Mouse (Mus musculus): ENCODE results near the gene Cpm.
A peak's percentile ranks its signal among the peaks of the same experiment; 100 is the strongest.
"Not testable (repeated sequence)": the region's sequence is repeated elsewhere in the genome, so short reads cannot be mapped to it uniquely, and the experiment has no call there.

The Cpm gene

DNA sequence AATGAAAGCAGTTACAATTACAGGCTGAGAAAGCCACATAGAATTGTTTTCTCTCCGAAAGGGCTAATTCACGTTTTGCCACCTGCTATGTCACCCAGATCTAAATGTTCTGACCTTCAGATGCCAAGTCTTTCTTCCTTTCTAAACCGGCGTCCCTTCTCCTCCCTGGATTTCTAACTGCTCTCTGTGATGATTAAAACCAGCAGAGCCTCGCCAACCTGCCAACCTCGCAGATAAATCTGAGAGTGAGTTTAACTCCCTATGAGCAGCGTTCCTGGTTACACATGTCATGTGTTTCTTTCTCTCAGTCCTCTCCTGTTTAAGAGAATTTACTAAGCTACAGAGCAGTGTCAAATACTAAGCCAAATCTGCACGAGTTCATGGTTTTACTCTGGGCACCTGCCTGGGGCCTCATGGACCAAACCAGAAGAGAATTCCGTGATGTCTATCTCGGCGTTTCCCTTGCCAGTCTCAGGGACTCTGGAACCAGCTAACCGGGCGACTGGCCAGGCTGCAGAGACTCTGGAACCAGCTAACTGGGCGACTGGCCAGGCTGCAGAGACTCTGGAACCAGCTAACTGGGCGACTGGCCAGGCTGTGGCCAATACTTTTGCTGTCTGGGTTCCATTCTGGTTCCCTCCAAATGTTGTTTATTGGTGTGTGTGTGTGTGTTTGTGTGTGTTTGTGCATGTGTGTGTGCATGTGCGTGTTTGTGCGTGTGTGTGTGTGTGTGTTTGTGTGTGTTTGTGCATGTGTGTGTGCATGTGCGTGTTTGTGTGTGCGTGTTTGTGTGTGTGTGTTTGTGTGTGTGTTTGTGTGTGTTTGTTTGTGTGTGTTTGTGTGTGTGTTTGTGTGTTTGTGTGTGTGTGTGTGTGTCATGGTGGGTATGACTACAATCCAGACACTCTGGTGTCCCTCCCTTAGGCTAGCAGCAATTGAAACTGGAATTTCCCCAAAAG lies 89.1 kb downstream of the Cpm start:
- peak; percentile 37 for DNase-seq (ENCODE audit: low spot score)

DNA sequence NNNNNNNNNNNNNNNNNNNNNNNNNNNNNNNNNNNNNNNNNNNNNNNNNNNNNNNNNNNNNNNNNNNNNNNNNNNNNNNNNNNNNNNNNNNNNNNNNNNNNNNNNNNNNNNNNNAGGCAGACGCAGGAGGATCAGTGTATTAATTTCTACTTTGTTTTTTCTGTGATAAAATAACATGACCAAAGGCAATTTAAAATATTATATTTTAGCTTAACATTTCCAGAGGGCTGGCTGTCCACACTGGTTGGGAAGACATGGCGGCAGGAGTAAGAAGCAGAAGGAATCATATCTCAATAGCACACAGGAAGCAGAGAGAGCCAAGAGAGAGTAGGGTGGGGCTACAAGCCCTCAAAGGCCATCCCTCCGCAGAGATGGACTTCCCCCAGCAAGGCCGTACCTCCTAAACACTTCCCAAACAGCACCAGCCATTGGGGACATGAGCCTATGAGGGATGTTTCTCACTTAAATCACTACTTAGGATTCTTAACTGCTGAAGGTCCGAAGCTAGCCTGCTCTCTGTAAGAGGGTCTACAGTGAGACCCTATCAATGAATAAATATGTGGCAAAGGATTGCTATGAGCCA lies 94.9 kb downstream of the Cpm start:
- DNase-seq (ENCODE audit: low spot score): no peak

DNA sequence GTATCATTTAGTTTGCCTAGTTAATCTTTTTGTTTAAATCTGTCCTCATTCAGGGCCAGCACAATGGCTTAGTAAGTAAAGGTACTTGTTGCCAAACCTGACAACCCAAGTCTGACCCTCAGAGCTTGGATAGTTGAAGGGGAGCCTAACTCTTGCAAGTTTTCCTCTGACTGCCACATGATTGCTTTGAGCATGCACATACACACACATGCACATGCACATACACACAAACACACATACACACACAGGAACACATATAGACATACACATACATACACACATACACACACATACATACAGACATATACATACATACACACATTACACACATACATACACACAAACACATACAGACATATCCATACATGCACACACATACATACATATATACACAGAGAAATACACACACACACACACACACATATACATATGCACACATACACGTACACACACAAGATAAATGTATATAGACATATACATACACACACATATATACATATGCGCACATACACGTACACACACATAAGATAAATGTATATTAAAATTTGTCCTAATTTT lies 95.6 kb downstream of the Cpm start:
- DNase-seq (ENCODE audit: low spot score): no peak

DNA sequence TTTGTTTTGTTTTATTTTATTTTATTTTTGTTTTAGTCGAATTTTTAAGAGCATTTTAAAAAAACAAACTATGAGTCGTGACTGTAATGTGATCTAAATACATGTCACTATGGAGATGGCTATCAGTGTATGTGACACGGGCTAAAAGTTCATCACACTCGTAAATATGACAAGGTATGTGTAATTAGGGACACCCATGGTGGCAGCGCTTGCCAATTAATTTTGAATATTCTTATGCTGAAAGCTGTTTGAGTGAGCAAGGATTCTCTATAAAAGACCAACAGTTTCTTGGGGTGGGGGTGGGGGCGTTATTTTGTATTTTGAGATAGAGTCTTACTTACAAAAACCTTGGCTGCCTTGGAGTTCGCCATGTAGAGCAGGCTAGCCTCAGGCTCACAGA lies 96.4 kb downstream of the Cpm start:
- no peak for DNase-seq (ENCODE audit: low spot score)

DNA sequence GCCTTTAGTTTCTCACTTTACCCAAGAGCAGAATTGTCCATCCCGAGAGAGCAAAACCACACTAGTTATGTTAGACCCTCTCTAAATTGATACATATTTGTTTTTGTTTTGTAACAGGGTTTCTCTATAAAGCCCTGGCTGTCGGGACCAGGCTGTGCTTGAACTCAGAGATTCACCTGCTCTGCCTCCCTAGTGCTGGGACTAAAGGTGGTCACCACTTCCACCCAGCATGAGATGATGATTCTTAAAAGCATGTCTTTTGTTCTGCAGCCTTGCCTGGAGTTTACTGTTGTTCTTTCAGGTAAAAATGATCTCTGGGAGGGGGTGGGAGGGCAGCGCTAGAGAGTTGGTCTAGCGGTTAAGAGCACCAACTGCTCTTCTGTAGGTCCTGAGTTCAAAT lies 97.0 kb downstream of the Cpm start:
- no peak for DNase-seq (ENCODE audit: low spot score)

DNA sequence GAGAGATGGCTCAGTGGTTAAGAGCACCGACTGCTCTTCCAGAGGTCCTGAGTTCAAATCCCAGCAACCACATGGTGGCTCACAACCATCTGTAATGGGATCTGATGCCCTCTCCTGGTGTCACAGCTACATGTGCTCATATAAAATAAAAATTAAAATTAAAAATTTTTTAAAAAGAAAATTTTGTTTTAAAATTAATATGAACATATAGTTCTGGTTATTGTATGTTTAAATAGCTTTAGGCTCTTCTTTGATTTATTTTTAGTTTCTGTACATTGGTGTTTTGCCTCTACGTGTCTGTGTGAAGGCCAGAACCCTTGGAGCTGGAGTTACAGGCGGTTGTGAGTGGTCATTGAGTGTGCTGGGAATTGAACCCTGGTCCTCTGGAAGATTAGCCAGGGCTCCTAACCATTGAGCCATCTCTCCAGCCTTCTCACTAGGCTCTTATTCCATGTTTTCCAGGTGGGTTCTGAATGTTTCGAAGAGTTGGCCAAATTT lies 97.6 kb downstream of the Cpm start:
- no peak for DNase-seq (ENCODE audit: low spot score)

DNA sequence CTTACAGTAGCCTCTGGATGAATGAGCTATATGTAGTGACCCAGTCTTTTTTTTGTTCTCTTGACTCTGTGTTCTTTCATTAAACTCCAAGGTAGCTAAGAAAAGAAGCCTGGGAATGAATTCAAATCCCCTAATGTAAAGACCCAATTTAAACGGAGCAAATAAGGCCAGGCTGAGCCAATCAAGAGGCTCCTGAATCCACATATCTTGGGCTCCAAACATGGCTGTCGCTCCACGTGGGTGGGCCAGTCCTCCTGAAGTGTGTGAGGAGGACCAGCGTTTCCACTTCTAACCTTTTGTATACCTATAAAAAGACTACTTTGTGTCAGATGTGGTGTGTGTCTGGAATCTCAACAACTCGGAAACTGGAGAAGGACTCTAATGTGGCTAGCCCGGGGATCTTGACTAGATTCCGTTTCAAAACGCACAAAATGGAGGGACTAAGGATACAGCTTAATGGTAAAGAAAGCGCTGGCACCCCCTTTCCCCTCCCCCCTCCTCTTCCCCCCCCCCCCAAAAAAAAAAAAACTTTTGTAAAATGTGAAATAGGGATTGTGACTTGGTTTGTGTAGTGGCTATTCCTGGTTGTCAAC lies 98.3 kb downstream of the Cpm start:
- DNase-seq (ENCODE audit: low spot score): no peak

DNA sequence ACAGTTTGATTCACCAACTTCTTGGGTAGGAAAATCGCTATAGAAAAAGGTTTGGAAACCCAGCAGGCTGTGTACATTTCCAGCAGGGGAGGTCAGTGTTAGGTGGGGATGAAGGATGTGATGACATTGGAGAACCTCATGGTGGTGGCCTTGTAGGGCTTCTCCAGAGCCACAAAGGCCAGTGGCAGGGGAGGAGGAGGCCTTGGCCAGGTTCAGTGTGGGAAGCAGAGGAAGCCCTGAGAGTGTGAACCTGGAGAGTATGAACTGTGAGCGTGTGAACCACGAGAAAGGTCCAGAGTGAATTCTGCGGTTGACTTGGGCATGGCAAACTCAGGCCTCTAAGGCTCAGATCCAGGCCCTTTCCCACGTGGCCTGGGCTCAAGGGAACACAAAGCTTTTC lies 99.3 kb downstream of the Cpm start:
- DNase-seq (ENCODE audit: low spot score): no peak

DNA sequence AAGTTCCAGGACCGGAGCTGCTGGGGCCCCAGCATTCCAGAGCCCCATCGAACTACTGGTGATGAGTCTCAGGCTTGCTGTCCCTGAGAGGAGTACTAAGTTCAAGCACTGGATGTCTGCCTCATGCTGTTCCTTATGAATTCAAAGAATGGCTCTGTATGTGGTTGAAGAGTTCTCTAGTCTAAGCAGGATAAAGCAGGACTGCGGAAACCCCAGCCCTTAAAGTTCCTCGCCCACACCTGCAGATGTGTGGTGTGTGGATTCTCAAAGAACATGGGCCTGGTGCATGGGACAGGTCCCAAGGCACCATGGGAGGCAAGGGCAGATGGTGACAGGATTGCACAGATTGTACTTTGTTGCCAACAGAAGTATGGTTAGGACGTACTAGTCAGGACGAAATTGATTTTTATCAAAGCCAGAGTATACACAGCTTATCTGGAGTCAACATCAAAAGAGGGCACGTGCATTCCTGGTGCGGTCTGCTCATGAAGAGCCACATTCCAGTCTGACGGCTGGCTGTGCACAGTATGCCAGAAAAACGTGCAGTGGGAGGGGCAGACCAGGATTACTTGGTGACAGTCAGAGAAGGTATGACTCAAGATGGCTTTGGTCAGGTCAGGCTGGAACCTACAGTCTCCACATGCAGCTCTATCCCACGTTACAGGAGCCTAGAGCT lies 100.0 kb downstream of the Cpm start:
- no peak for DNase-seq (ENCODE audit: low spot score)

DNA sequence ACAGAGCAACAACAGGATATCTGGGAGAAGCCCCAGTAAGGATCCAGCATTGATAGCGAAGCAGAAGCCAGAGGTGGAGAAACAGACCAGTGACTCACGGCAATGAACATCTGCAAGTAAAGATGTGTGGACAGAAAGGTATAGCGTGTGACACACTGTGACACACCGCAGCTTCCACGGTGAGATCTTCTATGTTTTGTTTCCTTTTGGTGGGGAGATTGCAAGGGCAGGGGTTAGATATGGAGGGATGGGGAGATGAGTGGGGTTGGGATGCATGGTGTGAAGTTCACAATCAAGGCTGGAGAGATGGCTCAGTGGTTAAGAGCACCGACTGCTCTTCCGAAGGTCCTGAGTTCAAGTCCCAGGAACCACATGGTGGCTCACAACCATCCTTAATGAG lies 100.8 kb downstream of the Cpm start:
- no peak for DNase-seq (ENCODE audit: low spot score)

DNA sequence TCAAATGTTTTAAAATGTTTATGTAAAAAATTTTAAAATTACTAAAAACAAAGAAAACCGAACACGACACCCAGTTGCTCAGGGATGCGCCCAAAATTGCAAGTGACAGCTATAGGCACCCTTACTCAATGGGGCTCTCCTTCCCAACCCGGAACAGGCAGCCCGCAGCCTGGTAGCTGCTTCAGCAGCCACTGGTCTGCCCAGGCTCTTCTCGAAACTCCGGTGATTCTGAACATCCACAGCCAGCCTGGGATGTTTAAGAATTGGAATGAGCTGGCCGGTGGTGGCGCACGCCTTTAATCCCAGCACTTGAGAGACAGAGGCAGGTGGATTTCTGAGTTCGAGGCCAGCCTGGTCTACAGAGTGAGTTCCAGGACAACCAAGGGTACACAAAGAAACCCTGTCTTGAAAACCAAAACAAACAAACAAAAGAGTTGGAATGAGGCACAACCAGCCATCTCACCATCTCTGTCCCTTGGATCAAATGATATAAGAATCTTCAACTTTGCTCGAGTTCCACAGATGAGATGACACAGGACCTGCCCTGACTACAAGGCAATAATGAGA lies 101.4 kb downstream of the Cpm start:
- no peak for DNase-seq (ENCODE audit: low spot score)

DNA sequence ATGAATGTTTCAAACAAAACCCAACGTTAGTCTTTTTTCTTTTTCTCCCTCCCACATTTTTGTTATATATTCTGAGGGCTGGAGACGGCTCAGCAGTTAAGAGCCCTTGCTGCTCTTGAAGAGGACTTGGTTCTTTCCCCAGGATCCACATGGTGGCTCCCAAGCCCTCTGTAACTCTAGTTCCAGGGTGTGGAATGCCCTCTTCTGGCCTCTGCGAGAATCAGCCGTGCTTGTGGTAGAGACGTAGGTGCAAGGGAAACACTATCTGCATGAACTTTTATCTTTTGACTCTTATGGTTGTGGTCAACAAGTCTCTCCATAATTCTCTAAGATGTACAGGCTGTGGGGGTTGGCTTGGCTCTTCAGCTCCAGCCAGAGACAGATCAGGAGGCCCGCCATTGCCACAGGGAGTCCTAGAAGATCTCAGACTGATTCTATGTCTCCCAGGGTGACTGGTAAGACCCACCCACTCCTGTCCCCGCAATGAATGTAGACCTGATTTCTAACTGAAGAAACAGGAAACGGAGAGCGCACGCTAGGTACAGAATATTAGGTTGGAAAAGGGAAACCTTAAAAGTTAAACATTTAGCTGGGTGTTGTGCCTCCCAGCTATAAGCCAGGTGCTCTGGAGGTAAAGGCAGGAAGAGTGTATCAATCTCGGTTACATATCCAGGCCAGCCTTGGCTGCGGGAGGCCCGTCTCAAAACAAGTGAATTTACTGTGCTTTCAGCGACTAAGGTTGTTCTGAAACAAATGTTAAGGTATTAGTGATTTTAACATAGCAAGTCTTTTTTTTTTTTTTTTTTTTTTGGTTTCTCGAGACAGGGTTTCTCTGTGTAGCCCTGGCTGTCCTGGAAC lies 102.2 kb downstream of the Cpm start:
- peak; percentile 55 for DNase-seq (ENCODE audit: low spot score)

DNA sequence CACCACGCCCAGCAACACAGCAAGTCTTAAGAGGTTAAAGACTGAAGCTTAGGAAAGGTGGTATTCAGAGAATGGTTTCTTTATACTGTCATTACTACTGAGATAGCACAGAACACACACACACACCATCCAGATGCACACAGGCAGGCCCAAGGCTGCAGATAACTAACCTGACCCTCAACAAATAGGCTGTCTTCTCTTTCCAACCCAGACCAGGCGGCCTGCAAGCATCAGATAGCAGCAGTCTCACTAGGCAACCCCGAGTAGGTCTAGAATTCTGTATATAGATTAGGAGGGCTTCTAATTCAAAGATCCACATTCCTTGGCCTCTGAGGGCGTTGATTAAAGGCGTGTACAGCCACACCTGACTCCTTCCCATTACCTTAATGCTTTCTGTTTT lies 102.9 kb downstream of the Cpm start:
- no peak for DNase-seq (ENCODE audit: low spot score)

DNA sequence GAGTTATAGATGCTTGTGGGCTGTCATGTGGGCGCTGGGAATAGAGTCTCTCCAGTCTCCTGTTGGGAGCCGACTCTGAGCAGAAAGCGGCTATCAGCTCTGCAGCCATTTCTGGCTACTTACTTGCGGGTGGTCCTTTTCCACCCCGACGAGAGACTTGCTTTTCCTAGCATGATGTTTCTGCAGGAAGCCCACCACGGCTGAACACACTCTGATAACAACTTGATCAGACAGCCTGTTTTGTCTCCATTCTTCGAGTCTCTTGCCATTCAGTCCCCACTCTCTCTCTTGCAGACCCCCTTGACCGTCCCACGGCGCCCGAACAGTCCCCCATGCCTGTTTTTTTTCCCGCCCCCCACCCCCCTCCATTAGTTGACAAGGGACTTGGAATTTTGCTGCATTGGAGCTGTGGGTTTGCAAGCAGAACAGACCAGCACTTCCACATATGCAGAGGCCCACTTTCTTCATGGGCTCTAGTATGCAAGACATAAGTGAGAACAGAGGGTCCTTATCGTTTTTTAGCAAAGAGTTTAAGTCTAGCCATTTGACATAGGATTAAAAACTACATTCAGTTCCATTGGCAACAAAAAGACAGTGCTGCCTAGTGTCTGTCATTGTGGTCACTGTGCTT lies 103.8 kb downstream of the Cpm start:
- no peak for DNase-seq (ENCODE audit: low spot score)

DNA sequence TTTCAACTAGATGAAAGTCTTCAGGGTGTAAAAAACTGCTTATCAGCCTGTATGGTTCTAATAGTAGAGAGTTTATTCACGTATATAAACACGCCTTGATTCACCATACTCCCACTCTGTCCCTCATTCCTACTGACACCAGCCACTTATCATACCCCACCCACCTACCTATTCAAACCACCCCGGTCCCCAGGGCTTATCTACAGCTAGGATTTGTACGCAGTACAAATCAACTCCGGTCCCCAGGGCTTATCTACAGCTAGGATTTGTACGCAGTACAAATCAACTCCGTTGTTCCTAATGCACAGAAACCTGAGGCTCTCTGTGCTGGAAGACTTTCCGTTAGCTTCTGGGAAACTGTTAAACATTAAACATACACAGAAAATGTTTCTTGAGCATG lies 104.3 kb downstream of the Cpm start:
- not testable (repeated sequence) for DNase-seq (ENCODE audit: low spot score)

DNA sequence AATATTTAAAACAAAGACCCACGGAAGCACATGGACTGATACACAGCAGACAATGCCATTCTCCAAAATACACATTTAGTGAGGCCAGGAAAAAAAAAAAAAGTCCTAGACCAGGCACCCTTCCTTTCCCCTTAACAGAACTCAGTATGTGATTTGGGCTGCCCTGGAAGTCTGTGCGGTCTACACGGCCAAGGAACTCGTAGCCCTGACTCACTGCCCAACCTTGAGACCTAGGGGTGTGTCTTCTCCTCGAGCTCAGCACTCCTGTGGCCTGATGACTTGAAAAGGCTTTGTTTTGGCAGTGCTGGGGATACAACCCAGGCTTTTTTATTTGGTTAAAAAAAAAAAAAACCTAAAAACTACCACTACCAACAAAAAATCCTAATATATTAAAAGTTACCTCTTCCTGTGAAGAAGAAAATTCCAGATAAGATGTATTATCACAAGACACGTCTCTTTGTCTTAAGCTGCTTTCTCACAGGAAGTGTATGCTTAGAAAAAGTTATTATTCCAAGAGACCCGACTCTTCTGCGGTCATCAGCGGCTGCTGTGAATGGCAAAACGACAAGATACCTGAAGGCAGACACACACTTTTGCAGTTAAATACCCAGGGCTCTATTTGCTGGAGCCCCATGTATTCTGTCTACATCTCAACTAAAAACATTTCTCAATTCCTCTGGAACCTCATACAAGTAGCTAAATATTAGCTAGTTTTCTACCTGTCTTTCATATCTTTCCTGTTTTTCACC lies 105.0 kb downstream of the Cpm start:
- not testable (repeated sequence) for DNase-seq (ENCODE audit: low spot score)

DNA sequence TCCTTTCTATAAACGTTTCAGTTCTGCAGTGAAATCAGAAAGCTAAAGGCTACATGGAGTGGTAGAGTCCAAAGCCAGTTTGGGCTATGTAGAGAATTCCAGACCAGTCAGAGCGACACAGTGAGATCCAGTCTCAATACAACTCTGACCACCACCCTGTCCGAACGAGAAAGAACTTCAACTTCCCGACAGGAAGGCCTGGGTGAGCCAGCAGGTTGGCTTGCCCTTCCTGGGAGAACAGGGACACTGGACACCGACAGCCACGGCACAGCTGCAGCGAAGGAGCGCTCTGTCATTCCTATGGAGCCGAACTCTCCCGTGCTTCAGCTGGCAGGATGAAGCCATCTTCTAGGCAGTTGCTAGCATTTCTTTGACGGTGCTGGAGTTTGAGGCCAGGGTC lies 106.1 kb downstream of the Cpm start:
- not testable (repeated sequence) for DNase-seq (ENCODE audit: low spot score)

DNA sequence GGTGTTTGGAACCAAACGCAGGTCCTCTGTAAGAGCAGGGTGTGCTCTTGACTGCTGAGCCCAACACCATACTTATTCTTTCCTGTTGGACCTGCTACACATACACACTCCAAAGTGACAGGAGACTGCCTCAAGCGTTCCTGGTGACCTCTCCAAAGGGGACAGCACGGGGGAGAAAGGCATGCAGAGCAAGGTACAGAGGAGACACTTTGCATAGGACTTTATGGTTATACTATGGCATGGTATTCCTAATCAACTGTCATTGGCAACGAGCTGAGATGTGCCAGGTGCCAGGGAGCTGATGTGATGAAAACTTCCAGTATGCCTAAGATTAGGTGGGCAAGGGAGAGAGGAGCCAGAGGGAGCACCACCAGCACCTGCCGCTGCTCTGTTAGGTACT lies 107.3 kb downstream of the Cpm start:
- DNase-seq (ENCODE audit: low spot score): no peak

All from ovary, postnatal 36 days (tissue).